Mouse (Mus musculus): Measurements from ENCODE around the gene Pcyt2. TPM values are rescaled to one million over a fixed set of nuclear protein-coding genes. Genes with fewer than 3 reads are reported as not detected.

Pcyt2 gene
- total and polyA plus RNA-seq, 2 experiments from 2014 or later, result 69.6 to 76.7 TPM

- DNase-seq (ENCODE audit: low spot score), result no peak
- WGBS, result 86% methylated on average over 6 of the region's 6 CpGs
- no peak for ATAC-seq (ENCODE audit: insufficient read depth, low read depth)
- H3K4me1 ChIP-seq (ENCODE audit: control insufficient read depth, insufficient read depth), result peaks cover 13% of the 10 kb centered on the region
- peaks cover 73% of the 10 kb centered on the region for H3K36me3 ChIP-seq (replicated peaks; ENCODE audit: control insufficient read depth, insufficient read depth, low read length)
- H3K9ac ChIP-seq (replicated peaks; ENCODE audit: low read depth, low read length), result no peak overlapping the region
- no peak overlapping the region for H3K4me2 ChIP-seq (ENCODE audit: low read depth, low read length)
- no peaks in the 10 kb centered on the region for H3K27me3 ChIP-seq (ENCODE audit: control insufficient read depth, insufficient read depth, low read length)
- TF ChIP-seq EP300 (IDR thresholded peaks at IDR 0.05; ENCODE audit: low read depth), result no peak
- TF ChIP-seq CTCF (IDR thresholded peaks at IDR 0.05; ENCODE audit: low read depth), result no peak
- no peak overlapping the region for H3K4me3 ChIP-seq (ENCODE audit: low read depth, low read length)
- H3K27ac ChIP-seq (ENCODE audit: low read depth), result no peak overlapping the region
- H3K9me3 ChIP-seq (replicated peaks; ENCODE audit: control insufficient read depth, low read length), result no peaks in the 10 kb centered on the region
Measured at GRCm38 (mm10) chr11:120568324-120568723, 49.4 kb downstream of the Pcyt2 start.

DNA sequence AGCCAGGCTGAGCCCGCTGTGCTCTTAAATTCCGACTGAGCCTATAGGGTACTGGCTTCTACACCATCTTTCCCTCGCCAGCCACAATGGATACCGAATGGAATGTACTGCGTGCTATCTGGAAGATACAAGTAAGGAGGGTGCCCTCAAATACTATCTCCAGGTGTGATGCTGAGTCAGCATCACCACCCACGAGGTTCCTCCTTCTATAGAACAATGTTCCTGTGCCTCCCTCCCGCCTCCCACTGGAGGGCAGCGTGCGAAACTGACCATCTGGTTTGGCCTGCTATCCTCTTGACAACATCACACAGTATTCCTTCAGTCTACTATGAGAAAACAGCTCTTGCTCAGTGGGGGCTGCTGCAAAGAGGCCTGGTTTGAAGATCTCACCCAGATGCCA lies 52.6 kb downstream of the Pcyt2 start:
- no peak for DNase-seq (ENCODE audit: low spot score)
- 81% methylated on average over 9 of the region's 9 CpGs for WGBS
- no peak for TF ChIP-seq CTCF (IDR thresholded peaks at IDR 0.05; ENCODE audit: low read depth)
- no peak for TF ChIP-seq EP300 (IDR thresholded peaks at IDR 0.05; ENCODE audit: low read depth)
- H3K4me1 ChIP-seq (ENCODE audit: control insufficient read depth, insufficient read depth), result no peaks in the 10 kb centered on the region
- no peak overlapping the region for H3K27ac ChIP-seq (ENCODE audit: low read depth)
- no peaks in the 10 kb centered on the region for H3K9me3 ChIP-seq (replicated peaks; ENCODE audit: control insufficient read depth, low read length)
- no peak for ATAC-seq (ENCODE audit: insufficient read depth, low read depth)
- H3K36me3 ChIP-seq (replicated peaks; ENCODE audit: control insufficient read depth, insufficient read depth, low read length), result peaks cover 91% of the 10 kb centered on the region
- no peak overlapping the region for H3K4me2 ChIP-seq (ENCODE audit: low read depth, low read length)
- H3K27me3 ChIP-seq (ENCODE audit: control insufficient read depth, insufficient read depth, low read length), result no peaks in the 10 kb centered on the region
- H3K4me3 ChIP-seq (ENCODE audit: low read depth, low read length), result no peak overlapping the region
- no peak overlapping the region for H3K9ac ChIP-seq (replicated peaks; ENCODE audit: low read depth, low read length)

DNA sequence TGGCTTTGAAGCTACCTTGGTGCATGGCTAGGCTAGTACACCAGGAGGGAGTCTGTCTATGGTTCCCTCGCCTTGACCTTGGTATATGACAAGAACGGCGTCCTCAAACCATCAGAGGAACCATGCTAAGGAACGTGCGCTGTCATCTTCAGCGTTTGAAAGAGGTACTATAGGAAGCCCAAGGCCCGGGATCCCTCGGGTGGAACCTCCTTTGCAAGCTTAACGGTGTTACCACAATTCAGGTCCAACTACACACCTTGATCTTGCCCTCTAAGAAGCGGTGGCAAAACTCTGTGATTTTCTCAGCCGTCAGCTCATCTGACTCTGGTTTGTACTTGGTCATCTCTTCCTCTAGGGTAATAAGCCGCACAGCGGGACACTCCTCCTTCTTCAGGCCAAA lies 54.8 kb downstream of the Pcyt2 start:
- no peak for ATAC-seq (ENCODE audit: insufficient read depth, low read depth)
- 91% methylated on average over 13 of the region's 13 CpGs for WGBS
- peaks cover 88% of the 10 kb centered on the region for H3K36me3 ChIP-seq (replicated peaks; ENCODE audit: control insufficient read depth, insufficient read depth, low read length)

DNA sequence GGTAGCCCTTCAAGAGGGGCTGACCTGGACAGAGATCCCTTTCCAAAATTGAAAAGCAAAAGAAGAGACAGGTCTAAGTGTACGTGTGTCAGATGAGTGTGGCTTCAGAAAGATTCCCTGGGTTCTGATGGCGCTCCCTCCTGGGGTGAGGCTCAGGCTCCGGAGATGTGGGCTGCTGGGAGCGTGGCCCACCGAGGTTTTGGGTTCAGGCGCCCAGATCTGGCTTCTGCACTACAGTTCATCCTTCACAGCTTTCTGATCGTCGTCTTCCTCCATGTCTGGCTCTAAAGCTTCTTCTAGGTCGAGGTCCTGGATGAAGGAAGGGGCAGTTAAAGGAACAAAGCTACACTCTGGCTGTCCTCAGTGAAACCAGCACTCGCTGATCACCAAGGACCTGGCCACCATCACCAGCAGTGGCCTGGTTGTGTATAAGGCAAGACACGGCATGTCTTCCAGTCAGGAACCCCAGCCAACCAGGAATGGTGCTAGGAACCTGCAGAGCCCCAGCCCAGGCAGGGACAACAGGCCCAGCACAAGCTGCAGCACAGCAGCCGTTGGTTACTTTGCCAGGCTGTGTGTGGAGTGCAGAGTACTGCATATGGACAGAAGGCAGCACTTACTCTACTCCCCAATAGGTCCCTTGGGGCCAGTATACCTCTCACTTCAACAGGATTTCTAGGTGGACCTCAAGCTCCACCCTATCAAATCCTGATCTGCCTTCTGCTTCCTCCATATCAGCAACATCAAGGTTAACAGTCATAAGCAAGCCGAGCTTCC lies 56.6 kb downstream of the Pcyt2 start:
- ATAC-seq (ENCODE audit: insufficient read depth, low read depth) (no peak), DNase-seq (ENCODE audit: low spot score) (no peak)
- H3K36me3 ChIP-seq (replicated peaks; ENCODE audit: control insufficient read depth, insufficient read depth, low read length), result peaks cover 70% of the 10 kb centered on the region
- H3K27me3 ChIP-seq (ENCODE audit: control insufficient read depth, insufficient read depth, low read length), result no peaks in the 10 kb centered on the region
- H3K4me2 ChIP-seq (ENCODE audit: low read depth, low read length), result no peak overlapping the region
- H3K27ac ChIP-seq (ENCODE audit: low read depth), result no peak overlapping the region
- TF ChIP-seq CTCF (IDR thresholded peaks at IDR 0.05; ENCODE audit: low read depth), result no peak
- no peak for TF ChIP-seq EP300 (IDR thresholded peaks at IDR 0.05; ENCODE audit: low read depth)
- H3K4me1 ChIP-seq (ENCODE audit: control insufficient read depth, insufficient read depth), result no peaks in the 10 kb centered on the region
- WGBS, result 88% methylated on average over 13 of the region's 13 CpGs
- H3K9me3 ChIP-seq (replicated peaks; ENCODE audit: control insufficient read depth, low read length), result 0 out of 2 replicates have a peak, but pooled peaks cover 2% of the 10 kb centered on the region
- H3K4me3 ChIP-seq (ENCODE audit: low read depth, low read length), result no peak overlapping the region
- no peak overlapping the region for H3K9ac ChIP-seq (replicated peaks; ENCODE audit: low read depth, low read length)

More for the DNA sequence above, 54.8 kb downstream of the Pcyt2 start:
- H3K4me1 ChIP-seq (ENCODE audit: control insufficient read depth, insufficient read depth), result no peaks in the 10 kb centered on the region
- no peak overlapping the region for H3K27ac ChIP-seq (ENCODE audit: low read depth)
- no peak overlapping the region for H3K4me3 ChIP-seq (ENCODE audit: low read depth, low read length)
- no peak overlapping the region for H3K4me2 ChIP-seq (ENCODE audit: low read depth, low read length)
- no peak for DNase-seq (ENCODE audit: low spot score)
- TF ChIP-seq CTCF (IDR thresholded peaks at IDR 0.05; ENCODE audit: low read depth) (no peak), EP300 (IDR thresholded peaks at IDR 0.05; ENCODE audit: low read depth) (no peak)
- no peak overlapping the region for H3K9ac ChIP-seq (replicated peaks; ENCODE audit: low read depth, low read length)
- no peaks in the 10 kb centered on the region for H3K9me3 ChIP-seq (replicated peaks; ENCODE audit: control insufficient read depth, low read length)
- no peaks in the 10 kb centered on the region for H3K27me3 ChIP-seq (ENCODE audit: control insufficient read depth, insufficient read depth, low read length)

Small RNA genes lying within 50 kb of the gene (microRNA-seq; reads per million reads assigned to microRNA genes)
- gene Mir6936, result not detected

Other genes with a start within 250 kb of the Pcyt2 start
Only the 30 nearest of the 33 such genes appear.
- gene Tspan10, start 175.3 kb downstream of the Pcyt2 start, total RNA-seq (2014; rRNA removed; ENCODE audit: low replicate concordance), result not detected in 2 replicates
- gene Tspan10, start 175.3 kb downstream of the Pcyt2 start, polyA plus RNA-seq (2015; fragmentation: Nextera tagmentation; extraction: Ambion mirVana), result 0.08 TPM in 1 of 2 replicates, not detected in the other
- gene Pde6g, start 164.4 kb downstream of the Pcyt2 start, total RNA-seq (2014; rRNA removed; ENCODE audit: low replicate concordance), result not detected in 2 replicates
- gene Pde6g, start 164.4 kb downstream of the Pcyt2 start, polyA plus RNA-seq (2015; fragmentation: Nextera tagmentation; extraction: Ambion mirVana), result 0.29 and 0.33 TPM in 2 replicates
- gene Oxld1, start 159.9 kb downstream of the Pcyt2 start, total RNA-seq (2014; rRNA removed; ENCODE audit: low replicate concordance), result 69.2 and 85.3 TPM in 2 replicates
- 40.1 and 45.3 TPM in 2 replicates for gene Oxld1, start 159.9 kb downstream of the Pcyt2 start, polyA plus RNA-seq (2015; fragmentation: Nextera tagmentation; extraction: Ambion mirVana)
- gene Ccdc137, start 159.8 kb downstream of the Pcyt2 start, total RNA-seq (2014; rRNA removed; ENCODE audit: low replicate concordance), result 4.7 and 5.7 TPM in 2 replicates
- 11.2 and 12.6 TPM in 2 replicates for gene Ccdc137, start 159.8 kb downstream of the Pcyt2 start, polyA plus RNA-seq (2015; fragmentation: Nextera tagmentation; extraction: Ambion mirVana)
- 35.4 and 48.3 TPM in 2 replicates for gene Arl16, start 150.3 kb downstream of the Pcyt2 start, total RNA-seq (2014; rRNA removed; ENCODE audit: low replicate concordance)
- 25.1 and 28.2 TPM in 2 replicates for gene Arl16, start 150.3 kb downstream of the Pcyt2 start, polyA plus RNA-seq (2015; fragmentation: Nextera tagmentation; extraction: Ambion mirVana)
- 119 and 161 TPM in 2 replicates for gene Mrpl12, start 133.3 kb downstream of the Pcyt2 start, total RNA-seq (2014; rRNA removed; ENCODE audit: low replicate concordance)
- 308 and 315 TPM in 2 replicates for gene Mrpl12, start 133.3 kb downstream of the Pcyt2 start, polyA plus RNA-seq (2015; fragmentation: Nextera tagmentation; extraction: Ambion mirVana)
- 66.8 and 74.3 TPM in 2 replicates for gene Slc25a10, start 126.1 kb downstream of the Pcyt2 start, total RNA-seq (2014; rRNA removed; ENCODE audit: low replicate concordance)
- 30.3 and 33.8 TPM in 2 replicates for gene Slc25a10, start 126.1 kb downstream of the Pcyt2 start, polyA plus RNA-seq (2015; fragmentation: Nextera tagmentation; extraction: Ambion mirVana)
- gene Gcgr, start 87.2 kb downstream of the Pcyt2 start, total RNA-seq (2014; rRNA removed; ENCODE audit: low replicate concordance), result 0.23 and 1.9 TPM in 2 replicates
- gene Gcgr, start 87.2 kb downstream of the Pcyt2 start, polyA plus RNA-seq (2015; fragmentation: Nextera tagmentation; extraction: Ambion mirVana), result 0.81 and 1.3 TPM in 2 replicates
- gene Mcrip1, start 68.2 kb downstream of the Pcyt2 start, total RNA-seq (2014; rRNA removed; ENCODE audit: low replicate concordance), result 66.9 and 93.5 TPM in 2 replicates
- gene Mcrip1, start 68.2 kb downstream of the Pcyt2 start, polyA plus RNA-seq (2015; fragmentation: Nextera tagmentation; extraction: Ambion mirVana), result 136 and 138 TPM in 2 replicates
- gene Ppp1r27, start 66.8 kb downstream of the Pcyt2 start, total RNA-seq (2014; rRNA removed; ENCODE audit: low replicate concordance), result not detected in 2 replicates
- 0.20 TPM in 1 of 2 replicates, not detected in the other for gene Ppp1r27, start 66.8 kb downstream of the Pcyt2 start, polyA plus RNA-seq (2015; fragmentation: Nextera tagmentation; extraction: Ambion mirVana)
- 232 and 241 TPM in 2 replicates for gene P4hb, start 44.7 kb downstream of the Pcyt2 start, total RNA-seq (2014; rRNA removed; ENCODE audit: low replicate concordance)
- 261 and 268 TPM in 2 replicates for gene P4hb, start 44.7 kb downstream of the Pcyt2 start, polyA plus RNA-seq (2015; fragmentation: Nextera tagmentation; extraction: Ambion mirVana)
- 204 and 231 TPM in 2 replicates for gene Arhgdia, start 36.3 kb downstream of the Pcyt2 start, total RNA-seq (2014; rRNA removed; ENCODE audit: low replicate concordance)
- gene Arhgdia, start 36.3 kb downstream of the Pcyt2 start, polyA plus RNA-seq (2015; fragmentation: Nextera tagmentation; extraction: Ambion mirVana), result 239 and 245 TPM in 2 replicates
- gene Alyref, start 19.6 kb downstream of the Pcyt2 start, total RNA-seq (2014; rRNA removed; ENCODE audit: low replicate concordance), result 104 and 132 TPM in 2 replicates
- 147 and 155 TPM in 2 replicates for gene Alyref, start 19.6 kb downstream of the Pcyt2 start, polyA plus RNA-seq (2015; fragmentation: Nextera tagmentation; extraction: Ambion mirVana)
- 41.1 and 43.4 TPM in 2 replicates for gene Anapc11, start 19.5 kb downstream of the Pcyt2 start, total RNA-seq (2014; rRNA removed; ENCODE audit: low replicate concordance)
- gene Anapc11, start 19.5 kb downstream of the Pcyt2 start, polyA plus RNA-seq (2015; fragmentation: Nextera tagmentation; extraction: Ambion mirVana), result 163 and 185 TPM in 2 replicates
- 25.1 TPM in 1 of 2 replicates, not detected in the other for gene Npb, start 9.5 kb downstream of the Pcyt2 start, total RNA-seq (2014; rRNA removed; ENCODE audit: low replicate concordance)
- gene Npb, start 9.5 kb downstream of the Pcyt2 start, polyA plus RNA-seq (2015; fragmentation: Nextera tagmentation; extraction: Ambion mirVana), result 9.9 and 11.8 TPM in 2 replicates
- 12.4 and 63.2 TPM in 2 replicates for gene Sirt7, start 7.3 kb upstream of the Pcyt2 start, total RNA-seq (2014; rRNA removed; ENCODE audit: low replicate concordance)
- 14.1 and 15.2 TPM in 2 replicates for gene Sirt7, start 7.3 kb upstream of the Pcyt2 start, polyA plus RNA-seq (2015; fragmentation: Nextera tagmentation; extraction: Ambion mirVana)
- gene Mafg, start 15.7 kb upstream of the Pcyt2 start, total RNA-seq (2014; rRNA removed; ENCODE audit: low replicate concordance), result 34.1 and 37.7 TPM in 2 replicates
- 13.6 and 14.1 TPM in 2 replicates for gene Mafg, start 15.7 kb upstream of the Pcyt2 start, polyA plus RNA-seq (2015; fragmentation: Nextera tagmentation; extraction: Ambion mirVana)
- 2.1 and 5.8 TPM in 2 replicates for gene Pycr1, start 25.8 kb upstream of the Pcyt2 start, total RNA-seq (2014; rRNA removed; ENCODE audit: low replicate concordance)
- 6.3 and 6.5 TPM in 2 replicates for gene Pycr1, start 25.8 kb upstream of the Pcyt2 start, polyA plus RNA-seq (2015; fragmentation: Nextera tagmentation; extraction: Ambion mirVana)
- gene Myadml2, start 30.2 kb upstream of the Pcyt2 start, total RNA-seq (2014; rRNA removed; ENCODE audit: low replicate concordance), result 27.8 and 29.3 TPM in 2 replicates
- 32.7 and 33.5 TPM in 2 replicates for gene Myadml2, start 30.2 kb upstream of the Pcyt2 start, polyA plus RNA-seq (2015; fragmentation: Nextera tagmentation; extraction: Ambion mirVana)
- gene Notum, start 43.2 kb upstream of the Pcyt2 start, total RNA-seq (2014; rRNA removed; ENCODE audit: low replicate concordance), result 0.27 TPM in 1 of 2 replicates, not detected in the other
- gene Notum, start 43.2 kb upstream of the Pcyt2 start, polyA plus RNA-seq (2015; fragmentation: Nextera tagmentation; extraction: Ambion mirVana), result 0.08 and 0.16 TPM in 2 replicates
- 88.8 and 146 TPM in 2 replicates for gene Aspscr1, start 55.0 kb upstream of the Pcyt2 start, total RNA-seq (2014; rRNA removed; ENCODE audit: low replicate concordance)
- gene Aspscr1, start 55.0 kb upstream of the Pcyt2 start, polyA plus RNA-seq (2015; fragmentation: Nextera tagmentation; extraction: Ambion mirVana), result 86.3 and 87.9 TPM in 2 replicates
- 68.7 and 115 TPM in 2 replicates for gene Cenpx, start 95.8 kb upstream of the Pcyt2 start, total RNA-seq (2014; rRNA removed; ENCODE audit: low replicate concordance)
- 102 and 114 TPM in 2 replicates for gene Cenpx, start 95.8 kb upstream of the Pcyt2 start, polyA plus RNA-seq (2015; fragmentation: Nextera tagmentation; extraction: Ambion mirVana)
- 11.9 and 28.3 TPM in 2 replicates for gene Lrrc45, start 96.0 kb upstream of the Pcyt2 start, total RNA-seq (2014; rRNA removed; ENCODE audit: low replicate concordance)
- 12.4 and 14.2 TPM in 2 replicates for gene Lrrc45, start 96.0 kb upstream of the Pcyt2 start, polyA plus RNA-seq (2015; fragmentation: Nextera tagmentation; extraction: Ambion mirVana)
- 9.2 and 12.6 TPM in 2 replicates for gene Rac3, start 103.5 kb upstream of the Pcyt2 start, total RNA-seq (2014; rRNA removed; ENCODE audit: low replicate concordance)
- gene Rac3, start 103.5 kb upstream of the Pcyt2 start, polyA plus RNA-seq (2015; fragmentation: Nextera tagmentation; extraction: Ambion mirVana), result 1.4 and 1.8 TPM in 2 replicates
- 5.0 and 10.5 TPM in 2 replicates for gene Dcxr, start 109.3 kb upstream of the Pcyt2 start, total RNA-seq (2014; rRNA removed; ENCODE audit: low replicate concordance)
- gene Dcxr, start 109.3 kb upstream of the Pcyt2 start, polyA plus RNA-seq (2015; fragmentation: Nextera tagmentation; extraction: Ambion mirVana), result 8.6 and 8.7 TPM in 2 replicates
- 12.2 and 19.1 TPM in 2 replicates for gene Cbr2, start 114.2 kb upstream of the Pcyt2 start, total RNA-seq (2014; rRNA removed; ENCODE audit: low replicate concordance)
- 2.4 and 43.5 TPM in 2 replicates for gene Cbr2, start 114.2 kb upstream of the Pcyt2 start, polyA plus RNA-seq (2015; fragmentation: Nextera tagmentation; extraction: Ambion mirVana)
- gene Hmga1b, start 144.9 kb upstream of the Pcyt2 start, total RNA-seq (2014; rRNA removed; ENCODE audit: low replicate concordance), result 0.23 and 0.76 TPM in 2 replicates
- 1.2 and 1.3 TPM in 2 replicates for gene Hmga1b, start 144.9 kb upstream of the Pcyt2 start, polyA plus RNA-seq (2015; fragmentation: Nextera tagmentation; extraction: Ambion mirVana)
- gene Rfng, start 166.3 kb upstream of the Pcyt2 start, total RNA-seq (2014; rRNA removed; ENCODE audit: low replicate concordance), result 14.5 and 26.4 TPM in 2 replicates
- gene Rfng, start 166.3 kb upstream of the Pcyt2 start, polyA plus RNA-seq (2015; fragmentation: Nextera tagmentation; extraction: Ambion mirVana), result 15.3 and 17.0 TPM in 2 replicates
- 120 and 125 TPM in 2 replicates for gene Gps1, start 166.3 kb upstream of the Pcyt2 start, total RNA-seq (2014; rRNA removed; ENCODE audit: low replicate concordance)
- gene Gps1, start 166.3 kb upstream of the Pcyt2 start, polyA plus RNA-seq (2015; fragmentation: Nextera tagmentation; extraction: Ambion mirVana), result 94.2 and 94.4 TPM in 2 replicates
- 42.2 and 47.1 TPM in 2 replicates for gene Dus1l, start 178.5 kb upstream of the Pcyt2 start, total RNA-seq (2014; rRNA removed; ENCODE audit: low replicate concordance)
- gene Dus1l, start 178.5 kb upstream of the Pcyt2 start, polyA plus RNA-seq (2015; fragmentation: Nextera tagmentation; extraction: Ambion mirVana), result 35.6 and 40.2 TPM in 2 replicates